Mouse (Mus musculus) MN1 (cell line): Measurements from ENCODE around the gene Olfr465-ps1.

ENCODE experiments used
- DNase-seq: peaks from one replicate; pipeline ENCODE4 v3.0.0-alpha.2; 2016; ENCODE audit warnings: low spot score

Olfr465-ps1 gene

DNA sequence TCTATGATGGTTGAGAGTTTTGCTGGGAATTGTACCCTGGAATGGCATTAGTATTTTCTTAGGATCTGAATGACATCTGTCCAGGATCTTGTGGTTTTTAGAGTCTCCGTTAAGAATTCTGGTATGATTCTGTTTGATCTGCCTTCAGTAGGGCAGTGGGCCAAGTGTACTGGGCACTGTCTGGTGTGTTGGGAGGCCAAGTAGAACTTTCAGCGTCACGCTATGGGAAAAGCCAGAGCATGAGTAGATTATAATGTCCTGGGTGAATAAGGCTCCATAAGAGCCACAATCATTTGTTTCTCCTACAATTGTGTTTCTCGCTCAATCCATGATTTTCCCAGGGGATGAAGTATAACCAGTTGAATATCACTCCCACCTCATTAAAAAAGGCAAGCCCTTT is at the start of gene Olfr465-ps1:
TSS of gene Olfr465-ps1 (plus strand) at position 301 of the 400 bp plus-strand sequence.
- DNase-seq = no peak

DNA sequence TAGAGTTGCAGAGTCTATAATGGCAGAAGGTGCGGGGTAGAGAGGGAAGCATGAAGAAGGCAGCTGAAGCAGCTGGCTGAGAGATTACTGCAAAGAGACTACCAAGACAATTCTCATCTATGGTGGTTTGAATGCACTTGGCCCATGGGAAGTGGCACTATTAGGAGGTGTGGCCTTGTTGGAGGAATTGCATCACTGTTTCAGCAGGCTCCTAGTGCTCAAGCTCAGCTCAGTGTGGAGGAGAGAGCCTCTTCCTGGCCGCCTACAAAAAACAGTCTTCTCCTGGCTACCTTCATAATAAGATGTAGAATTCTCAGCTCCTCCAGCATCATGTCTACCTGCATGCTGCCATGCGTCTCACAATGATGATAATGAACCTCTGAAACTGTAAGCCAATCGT is 42.0 kb upstream of the Olfr465-ps1 start:
- DNase-seq = no peak

DNA sequence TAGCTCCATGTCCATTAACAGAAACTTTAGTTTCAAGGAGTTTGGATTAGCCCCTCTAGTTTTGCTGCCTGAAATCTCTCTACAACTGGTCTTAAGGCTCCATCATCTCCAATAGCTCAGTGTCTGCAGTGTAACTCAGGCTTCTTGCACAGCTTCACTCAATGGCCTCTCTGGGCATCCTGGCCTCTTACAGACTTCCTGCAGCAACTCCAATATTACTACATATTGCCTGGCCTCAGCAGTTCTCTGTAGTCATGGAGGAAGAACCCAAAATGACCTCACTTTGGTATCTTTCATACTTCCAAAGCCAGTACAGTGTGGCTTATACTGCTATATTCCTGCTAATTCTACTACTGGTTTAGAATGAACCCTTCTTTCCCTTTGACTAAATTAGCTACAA is 40.9 kb upstream of the Olfr465-ps1 start:
- DNase-seq = no peak

DNA sequence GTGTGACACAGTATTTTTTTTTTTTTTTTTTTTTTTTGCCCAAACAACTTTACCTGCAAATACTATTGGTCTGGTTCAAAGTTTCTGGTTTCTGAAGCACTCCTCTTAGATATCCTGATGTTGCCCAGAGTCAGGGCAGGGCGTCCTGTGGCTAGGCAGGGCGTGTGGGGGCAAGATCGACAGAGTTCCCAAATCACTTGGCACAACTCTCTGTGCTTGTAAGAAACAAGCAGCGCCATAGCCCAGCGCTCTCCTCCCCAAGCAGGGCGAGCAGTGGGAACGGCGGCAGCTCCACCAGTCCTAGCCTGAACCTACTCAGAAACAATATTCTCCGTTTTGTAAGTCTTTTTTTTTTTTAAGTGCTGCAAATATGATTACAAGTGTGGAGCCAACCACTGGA is 37.2 kb upstream of the Olfr465-ps1 start:
- DNase-seq = no peak

DNA sequence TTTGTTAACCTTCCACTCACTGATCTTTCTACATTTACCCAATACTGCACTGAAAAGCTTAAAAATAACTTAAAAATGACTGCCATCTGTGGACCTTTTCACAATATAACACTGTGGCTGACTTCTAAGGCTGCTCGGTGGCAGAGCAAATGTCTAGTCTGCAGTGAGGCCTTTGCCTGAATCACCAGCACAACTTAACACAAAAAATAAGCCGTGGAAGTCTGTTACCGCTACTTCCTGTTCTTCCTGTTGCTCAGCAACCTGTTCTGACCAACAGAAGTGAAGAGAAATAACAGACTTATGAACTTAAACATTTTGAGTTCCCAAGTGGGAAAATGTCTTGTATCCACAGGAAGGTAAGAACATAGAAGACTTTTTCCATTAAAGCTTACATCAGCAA is 36.7 kb upstream of the Olfr465-ps1 start:
- no peak for DNase-seq

DNA sequence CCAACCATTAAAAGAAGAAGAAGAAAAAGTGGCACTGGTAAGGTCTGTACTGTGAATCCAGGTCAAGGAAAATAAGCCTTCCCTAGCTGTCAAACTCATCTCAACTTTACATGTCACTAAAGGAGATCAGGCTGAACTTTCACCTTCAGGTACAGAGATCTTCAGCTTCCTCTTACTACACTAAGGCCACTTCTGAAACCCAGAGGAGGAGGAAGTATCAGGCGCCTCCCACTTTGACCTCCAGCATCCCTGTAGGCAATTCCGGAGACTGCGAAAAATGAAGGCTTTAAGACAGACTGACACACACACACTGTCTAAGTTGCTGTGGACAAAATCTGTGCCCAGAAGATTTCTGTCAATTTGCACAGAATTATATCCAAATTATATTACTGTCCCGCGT is 25.9 kb upstream of the Olfr465-ps1 start:
- DNase-seq = peak; percentile 22

DNA sequence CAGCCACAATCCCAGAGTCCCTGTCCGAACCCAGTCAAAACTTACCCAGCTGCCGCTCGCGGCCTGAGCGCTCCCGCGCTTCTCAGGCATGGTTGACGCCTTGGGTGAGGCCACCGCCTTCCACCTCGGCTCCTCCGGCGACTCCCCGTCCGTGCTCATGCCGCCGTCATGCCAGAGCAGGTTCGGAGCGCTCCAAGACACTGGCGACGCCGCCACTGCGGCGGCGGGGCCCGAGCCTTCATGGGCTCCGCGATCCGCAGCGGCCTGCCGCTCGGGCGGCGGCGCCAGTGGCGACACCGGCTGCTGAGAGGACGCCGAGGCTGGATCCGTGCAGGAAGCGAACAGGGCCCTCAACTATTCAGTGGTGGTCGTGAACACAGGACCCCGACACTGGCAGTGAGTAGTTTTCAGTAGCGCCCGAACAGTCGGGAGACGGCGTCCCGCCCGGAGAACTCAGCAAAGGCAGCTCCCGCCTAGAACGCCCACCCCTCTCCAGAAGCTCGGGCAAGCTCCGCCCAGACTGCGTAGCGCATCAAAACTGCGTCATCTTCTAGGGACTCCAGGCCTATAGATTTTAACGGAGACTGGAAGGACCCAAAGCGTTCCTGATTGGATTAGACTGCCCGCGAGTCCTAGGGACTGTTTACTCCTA is 25.3 kb upstream of the Olfr465-ps1 start, which contains the start of gene Mfsd14b:
TSS of gene Mfsd14b (minus strand) at position 517 of the 652 bp plus-strand sequence.
- peak; percentile 93 for DNase-seq

DNA sequence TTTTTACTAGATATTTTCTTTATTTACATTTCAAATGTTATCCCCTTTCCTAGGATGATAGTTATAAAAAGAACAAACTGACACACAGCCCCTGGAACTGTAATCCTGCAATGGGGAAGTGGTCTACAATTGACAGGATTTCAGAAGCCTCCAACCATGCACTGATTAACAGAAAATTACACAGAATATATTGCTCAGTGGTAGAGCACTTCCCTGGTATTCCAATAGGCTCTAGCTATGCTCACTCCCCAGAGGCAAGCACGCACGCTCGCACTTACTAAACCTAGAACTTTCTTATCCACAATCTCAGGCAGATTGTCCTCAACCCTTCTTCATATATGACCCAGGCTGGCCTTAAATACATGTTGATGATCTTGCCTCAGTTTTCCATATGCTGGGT is 24.6 kb upstream of the Olfr465-ps1 start:
- DNase-seq = peak; percentile 7

DNA sequence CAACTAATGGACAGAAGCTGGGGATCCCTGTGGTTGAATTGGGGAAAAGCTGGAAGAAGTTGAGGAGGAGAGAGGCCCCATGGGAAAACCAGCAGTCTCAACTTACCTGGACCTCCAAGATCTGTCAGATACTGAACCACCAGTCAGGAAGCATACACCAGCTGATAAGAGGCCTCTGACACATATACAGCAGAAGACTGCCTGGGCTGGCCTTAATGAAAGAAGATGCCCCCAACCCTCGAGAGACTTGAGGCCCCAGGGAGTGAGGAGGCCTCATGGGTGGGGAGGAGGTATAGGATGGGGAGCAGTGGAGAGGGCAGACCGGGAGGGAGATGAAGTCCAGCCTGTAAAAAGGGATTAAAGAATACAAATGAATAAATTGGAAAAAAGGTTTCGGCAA is 16.9 kb upstream of the Olfr465-ps1 start:
- DNase-seq = no peak

DNA sequence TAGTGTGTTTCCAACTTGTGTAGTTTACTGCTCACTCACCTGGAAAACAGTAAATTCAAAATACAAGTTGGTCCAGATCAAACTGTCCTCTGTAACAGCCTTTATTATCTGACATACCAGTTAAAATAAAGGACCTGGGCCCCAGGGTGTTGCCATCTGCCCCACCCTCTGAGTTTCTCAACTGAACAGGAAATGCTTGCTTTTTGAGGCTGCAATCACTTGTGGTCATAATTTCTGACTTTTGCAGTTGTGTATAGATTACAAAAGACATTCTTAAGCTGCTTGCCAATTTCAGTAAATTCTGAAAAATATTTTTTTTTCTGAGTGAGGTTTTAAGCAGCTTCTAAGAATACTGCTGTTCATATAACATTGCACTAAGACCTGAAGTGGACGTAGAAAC is 15.8 kb upstream of the Olfr465-ps1 start:
- DNase-seq = no peak

DNA sequence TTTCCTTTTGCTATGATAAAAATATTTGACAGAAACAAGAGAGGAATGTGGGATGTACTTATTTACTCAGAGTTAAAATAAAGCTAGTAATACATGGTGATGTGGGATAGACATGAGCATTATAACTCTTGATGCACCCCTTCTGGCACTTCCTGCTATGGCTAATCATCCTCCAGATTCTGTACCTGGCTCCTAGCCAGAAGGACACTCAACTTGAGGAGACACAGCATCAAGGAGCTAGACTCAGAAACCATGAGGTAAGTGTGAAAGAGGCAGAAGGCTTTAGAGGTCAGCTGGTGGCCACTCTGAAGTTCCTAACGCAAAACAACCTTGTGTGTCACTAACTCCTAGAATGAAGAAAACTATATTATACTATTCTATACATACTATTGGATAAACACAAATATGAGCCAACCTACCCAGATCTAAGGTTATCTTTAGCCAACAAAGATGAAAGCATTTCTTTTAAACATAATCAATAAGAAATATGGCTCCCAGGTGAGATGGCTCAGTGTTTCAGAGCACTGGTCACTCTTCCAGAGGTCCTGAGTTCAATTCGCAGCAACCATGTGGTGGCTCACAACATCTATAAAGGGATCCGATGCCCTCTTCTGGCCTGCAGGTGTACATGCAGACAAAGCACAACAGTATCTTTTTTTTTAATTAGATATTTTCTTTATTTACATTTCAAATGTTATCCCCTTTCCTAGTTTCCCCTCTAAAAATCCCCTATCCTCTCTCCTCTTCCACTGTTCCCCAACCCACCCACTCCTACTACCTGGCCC is 10.6 kb upstream of the Olfr465-ps1 start:
- DNase-seq = no peak

DNA sequence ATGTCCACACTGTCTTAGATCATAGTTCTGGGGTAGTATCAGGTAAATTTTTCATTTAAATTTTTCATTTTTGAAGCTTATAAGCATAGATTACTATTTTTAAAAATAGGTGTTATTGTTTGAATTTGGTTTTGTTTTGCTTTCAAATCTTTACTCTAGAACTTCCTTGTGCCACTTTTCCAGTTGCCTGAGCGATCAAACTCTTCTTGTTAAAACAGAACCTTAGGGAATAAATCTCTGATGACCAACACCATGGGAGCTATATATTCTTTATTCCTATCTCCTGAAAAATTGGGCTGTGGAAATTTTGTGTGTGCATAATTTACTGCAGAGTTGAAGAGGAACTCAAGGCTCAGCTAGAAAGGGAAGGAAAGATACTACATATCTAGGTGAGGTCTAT is 12.1 kb downstream of the Olfr465-ps1 start, which contains the start of gene Olfr466:
TSS of gene Olfr466 (plus strand) at position 301 of the 400 bp plus-strand sequence.
- DNase-seq = no peak

DNA sequence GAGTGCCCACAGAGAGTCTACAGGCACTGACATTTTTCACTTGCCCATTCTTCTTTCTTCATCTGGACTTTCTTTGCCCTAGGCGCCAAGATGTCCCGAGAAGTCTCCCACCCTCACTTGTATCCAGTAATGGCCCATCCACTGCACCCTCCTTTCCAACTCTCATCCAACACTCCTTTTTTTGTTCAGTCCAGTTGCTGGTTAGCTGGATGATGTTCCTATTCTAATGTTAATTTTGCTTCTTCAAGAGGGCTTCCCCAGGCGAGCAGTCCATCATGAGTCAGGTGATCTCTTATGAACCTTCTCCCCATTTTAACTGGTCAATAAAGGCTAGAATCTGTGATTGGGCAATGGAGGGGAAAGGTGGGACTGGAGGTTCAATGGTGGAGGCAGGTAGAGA is 36.2 kb downstream of the Olfr465-ps1 start:
- no peak for DNase-seq

DNA sequence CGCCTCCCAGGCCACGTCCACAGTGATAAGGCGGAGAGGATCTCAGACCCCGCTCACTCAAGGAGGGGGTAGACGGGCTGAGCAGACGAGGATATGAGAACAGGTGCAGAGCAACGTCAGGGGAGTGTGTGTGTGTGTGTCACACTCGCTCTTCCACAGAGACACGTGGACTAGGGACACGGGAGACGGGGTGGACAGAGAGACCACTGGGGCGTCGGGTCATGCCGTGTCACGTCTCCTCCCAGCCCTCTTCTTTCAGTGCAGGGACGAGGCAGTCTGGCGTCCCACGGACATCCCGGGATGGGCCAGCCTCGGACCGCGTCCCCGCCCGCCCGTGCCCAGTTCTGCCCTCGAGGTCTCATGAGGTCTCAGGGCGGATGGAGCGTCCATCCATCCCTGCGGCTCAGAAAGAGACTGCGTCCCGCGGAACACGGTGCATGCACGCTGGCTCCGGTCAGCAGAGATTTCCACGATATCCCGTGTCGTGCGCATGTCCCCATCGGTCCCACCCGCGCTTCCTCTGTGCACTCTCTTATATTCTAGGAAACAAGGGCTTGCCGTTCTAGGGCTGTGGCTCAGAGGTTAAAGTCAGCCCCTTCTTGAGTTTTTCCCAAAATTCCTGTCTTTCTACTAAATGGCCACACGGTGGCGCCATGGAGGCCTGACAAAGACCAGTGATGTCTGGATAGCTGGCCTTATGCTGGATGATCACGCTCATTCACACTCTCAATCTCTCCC is 38.0 kb downstream of the Olfr465-ps1 start:
- peak; percentile 7 for DNase-seq

DNA sequence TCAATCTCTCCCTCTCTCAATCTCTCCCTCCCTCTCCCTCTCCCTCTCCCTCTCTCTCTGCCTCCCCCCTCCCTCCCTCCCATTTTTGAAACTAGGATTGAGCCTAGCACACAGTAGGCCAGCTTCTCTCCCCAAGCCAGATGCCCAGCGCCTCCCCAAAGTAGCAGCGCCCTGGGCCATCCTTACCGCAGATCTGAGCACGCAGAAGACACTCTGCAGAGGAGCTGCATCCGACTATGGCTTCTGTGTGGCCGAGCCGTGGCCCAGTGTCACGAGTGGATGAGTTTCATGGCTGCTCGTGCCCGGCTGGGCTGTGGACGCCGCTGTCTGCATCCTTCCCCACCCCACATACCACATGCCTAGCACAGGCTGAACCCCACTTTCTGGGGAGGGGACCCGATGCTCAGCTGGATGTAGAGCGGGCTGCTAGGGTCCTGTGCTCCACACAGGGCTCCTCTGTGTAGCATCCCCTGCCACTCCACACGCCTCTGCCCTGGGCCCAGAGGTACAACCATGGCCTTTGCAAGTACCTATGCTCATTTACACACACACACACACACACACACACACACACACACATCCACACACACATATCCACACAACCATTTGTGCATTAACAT is 38.7 kb downstream of the Olfr465-ps1 start:
- no peak for DNase-seq
